Mouse (Mus musculus) frontal cortex, adult (tissue): ENCODE measurements around the gene Nnat.
A peak's percentile ranks its signal among the peaks of the same experiment; 100 is the strongest.
"Not testable (repeated sequence)": the region's sequence is repeated elsewhere in the genome, so short reads cannot be mapped to it uniquely, and the experiment has no call there.

Experiments
- ATAC-seq: cut with Nextera tagmentation; 2 replicates; pipeline ENCODE4 v1.9.2; 2017; ENCODE audit warnings: mild to moderate bottlenecking, moderate library complexity, mixed read lengths; ENCODE audit not compliant: low TSS enrichment

Gene Nnat

GRCm38 (mm10) chr2:157550292-157550691 lies 9.6 kb upstream of the Nnat start:
- no peak for ATAC-seq

GRCm38 (mm10) chr2:157552158-157552886 lies 7.6 kb upstream of the Nnat start:
- ATAC-seq: no peak

- ATAC-seq: no peak
These were observed 3.7 kb upstream of the Nnat start for GRCm38 (mm10) chr2:157556074-157556698.

GRCm38 (mm10) chr2:157558051-157558450 lies 1.8 kb upstream of the Nnat start:
- no peak for ATAC-seq

DNA sequence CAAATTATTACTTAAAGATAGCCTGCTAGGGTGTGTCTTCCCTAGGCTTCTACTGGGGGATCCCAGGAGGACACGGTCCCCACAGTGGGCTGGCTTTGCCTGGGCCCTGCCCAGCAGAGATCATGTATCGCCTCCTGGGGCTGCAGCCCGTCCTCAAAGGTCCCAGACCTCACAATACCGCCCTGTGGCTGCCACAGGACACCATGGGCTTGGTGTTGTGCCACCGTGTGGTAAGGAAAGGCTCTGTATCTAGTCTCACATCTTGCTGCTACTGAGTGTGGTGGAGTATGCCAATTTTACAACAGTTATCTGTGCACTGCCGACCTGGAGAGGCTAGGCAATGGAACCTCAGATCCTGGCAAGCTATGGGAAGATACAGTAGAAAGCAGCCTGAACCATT lies 1.4 kb upstream of the Nnat start:
- no peak for ATAC-seq

GRCm38 (mm10) chr2:157559440-157559839 lies 438 bp upstream of the Nnat start:
- no peak for ATAC-seq

- ATAC-seq: no peak
These were observed 424 bp downstream of the Nnat start for GRCm38 (mm10) chr2:157560302-157560701.

- no peak for ATAC-seq
These were observed 1.4 kb downstream of the Nnat start for GRCm38 (mm10) chr2:157561165-157561836.

DNA sequence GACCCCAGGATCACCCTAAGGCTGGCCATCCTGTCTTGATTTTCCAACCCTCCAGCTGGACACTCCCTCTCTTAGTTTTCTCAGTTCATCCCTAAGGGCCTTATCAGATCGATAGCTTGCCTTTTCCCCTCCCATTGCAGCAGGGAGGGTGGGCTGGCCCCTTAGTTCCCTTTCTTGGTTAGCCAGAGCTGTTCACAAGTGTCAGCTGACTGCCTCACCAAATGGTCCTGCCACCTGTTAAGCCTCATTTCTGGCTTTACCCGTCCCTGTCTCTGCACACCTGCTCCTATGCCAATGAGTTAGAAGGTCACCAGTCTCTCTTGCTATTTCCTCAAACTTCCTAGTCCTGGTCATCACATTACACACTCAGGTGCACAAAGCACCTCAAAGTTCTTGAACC lies 3.2 kb downstream of the Nnat start:
- no peak for ATAC-seq

- no peak for ATAC-seq
These were observed 4.8 kb downstream of the Nnat start for GRCm38 (mm10) chr2:157564723-157565122.

DNA sequence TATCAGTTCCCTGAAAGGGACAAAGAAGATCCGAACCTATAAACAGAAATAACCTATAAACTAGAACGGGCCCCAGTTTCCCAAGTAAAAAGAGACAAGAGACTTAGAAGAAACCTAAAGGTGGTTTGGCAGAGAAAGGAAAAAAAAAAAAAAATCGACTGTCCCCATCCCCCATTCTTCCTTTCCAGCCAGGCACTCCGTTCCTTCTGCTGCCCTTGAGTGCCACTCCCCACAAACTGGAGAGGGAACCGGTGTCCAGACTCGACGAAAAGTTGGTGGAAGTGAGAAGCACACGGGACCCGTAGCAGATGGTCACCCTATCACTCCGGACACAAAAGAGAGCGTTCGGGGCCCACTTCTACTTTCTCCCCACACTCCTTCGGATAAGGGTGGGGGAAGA lies 5.6 kb downstream of the Nnat start:
- no peak for ATAC-seq

DNA sequence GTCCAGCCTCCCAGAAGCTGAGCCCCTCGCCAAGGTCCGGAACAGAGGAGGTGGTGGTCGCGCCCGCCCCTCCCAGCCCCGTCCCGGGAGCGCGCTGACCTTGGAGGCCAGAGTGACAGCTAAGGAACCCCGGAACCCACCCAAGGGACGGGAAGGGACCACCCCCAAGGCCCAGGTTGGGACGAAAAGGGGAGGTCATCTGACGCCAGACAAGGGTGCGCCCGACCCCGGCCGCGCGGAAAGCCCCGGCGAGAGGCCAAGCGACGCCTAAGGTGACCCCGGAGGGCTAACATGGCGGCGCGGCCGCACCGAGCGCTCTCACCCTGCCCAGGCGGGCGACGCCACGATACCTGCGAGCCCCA lies 6.0 kb downstream of the Nnat start:
- ATAC-seq: no peak

GRCm38 (mm10) chr2:157566260-157566952 lies 6.5 kb downstream of the Nnat start:
- peak; percentile 92 for ATAC-seq

DNA sequence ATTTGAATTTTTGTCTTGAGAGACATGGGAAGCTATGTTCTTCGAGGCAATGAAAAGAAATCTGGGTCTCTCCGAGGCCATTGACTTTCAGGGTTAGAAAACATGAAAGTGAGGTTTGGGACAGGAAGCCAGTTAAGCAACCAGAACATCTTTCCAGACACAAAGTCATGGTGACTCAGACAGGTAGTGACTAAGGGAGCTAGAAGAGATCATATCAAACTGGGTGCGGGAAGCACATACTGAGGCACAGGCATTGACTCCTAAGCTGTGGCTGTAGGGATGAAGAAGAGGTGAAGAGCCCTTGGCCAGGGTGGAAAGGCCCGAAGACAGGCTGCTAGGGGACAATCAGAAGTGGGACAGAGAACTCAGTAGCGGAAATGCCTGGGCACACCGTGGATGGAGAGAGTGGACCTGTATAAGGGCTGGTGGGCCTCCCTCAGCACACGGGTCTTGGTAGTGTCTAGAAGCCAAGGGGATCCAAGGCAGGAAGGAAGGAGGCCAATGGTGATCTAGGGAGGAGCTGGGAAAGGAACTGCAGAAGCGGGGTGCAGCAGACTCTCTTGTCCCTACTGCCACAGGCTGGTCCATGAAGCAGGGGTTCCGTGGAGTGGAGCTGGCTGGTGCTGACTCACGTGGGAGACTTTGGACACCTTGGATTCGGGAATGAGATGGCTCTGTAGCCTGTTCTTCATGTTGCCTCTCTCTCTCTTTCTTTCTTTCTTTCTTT lies 7.5 kb downstream of the Nnat start:
- ATAC-seq: no peak

DNA sequence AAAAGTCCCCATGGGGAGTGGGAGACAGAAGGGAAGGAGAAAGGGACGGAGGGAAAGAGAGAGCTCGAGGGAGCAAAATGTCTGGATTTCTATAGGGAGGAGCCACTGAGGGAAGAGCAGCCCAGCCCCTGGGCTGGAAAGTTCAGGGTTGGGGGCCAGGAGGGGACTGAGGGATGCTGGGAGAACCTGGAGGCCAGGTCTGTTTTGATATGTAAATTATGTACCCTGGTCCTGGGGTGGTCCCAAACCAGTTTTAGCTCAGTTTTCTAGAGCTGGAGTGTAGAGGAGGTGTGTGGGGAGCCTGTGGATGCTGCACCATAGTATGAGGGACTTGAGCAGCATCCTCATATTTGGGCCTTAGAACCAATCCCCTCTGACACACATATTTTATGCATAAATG lies 9.0 kb downstream of the Nnat start:
- no peak for ATAC-seq

DNA sequence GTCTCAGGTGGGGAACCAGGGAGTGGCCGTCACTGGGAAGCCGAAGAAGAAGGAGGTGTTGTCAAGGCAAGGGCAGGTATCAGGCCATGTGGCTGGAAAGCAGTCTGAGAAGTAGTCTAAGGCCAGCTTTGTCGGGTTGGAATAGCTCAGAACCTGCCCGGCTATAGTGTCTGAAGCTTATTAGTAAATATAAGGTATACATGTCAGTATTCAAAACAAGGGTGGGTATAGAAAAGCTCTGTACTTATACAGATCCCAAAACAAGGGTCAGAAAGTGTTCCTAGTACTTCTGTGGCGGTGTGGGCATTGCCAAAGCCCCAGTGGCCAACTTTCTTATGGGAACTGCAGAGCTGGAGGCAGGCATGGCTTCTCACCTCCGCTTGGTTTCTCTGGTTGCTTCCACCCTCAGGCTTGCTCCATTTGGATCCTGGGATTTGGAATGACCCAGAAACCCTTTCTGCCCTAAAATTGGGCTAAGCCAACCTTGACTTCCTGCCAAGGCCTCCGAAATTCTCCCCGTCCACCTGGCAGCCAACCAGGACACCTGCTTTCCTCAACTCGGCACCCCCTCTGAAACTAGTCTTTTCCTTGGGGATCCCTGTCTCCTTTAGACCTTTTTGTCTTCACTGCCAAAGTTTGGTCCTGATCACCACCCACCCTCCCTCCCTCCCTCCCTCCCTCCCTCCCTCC lies 10.1 kb downstream of the Nnat start:
- ATAC-seq: no peak

GRCm38 (mm10) chr2:157571224-157571832 lies 11.4 kb downstream of the Nnat start, which contains the start of gene Blcap:
TSS of gene Blcap (minus strand) at chr2:157571274.
- peak; percentile 34; the same call in 1 of the 2 replicates for ATAC-seq

DNA sequence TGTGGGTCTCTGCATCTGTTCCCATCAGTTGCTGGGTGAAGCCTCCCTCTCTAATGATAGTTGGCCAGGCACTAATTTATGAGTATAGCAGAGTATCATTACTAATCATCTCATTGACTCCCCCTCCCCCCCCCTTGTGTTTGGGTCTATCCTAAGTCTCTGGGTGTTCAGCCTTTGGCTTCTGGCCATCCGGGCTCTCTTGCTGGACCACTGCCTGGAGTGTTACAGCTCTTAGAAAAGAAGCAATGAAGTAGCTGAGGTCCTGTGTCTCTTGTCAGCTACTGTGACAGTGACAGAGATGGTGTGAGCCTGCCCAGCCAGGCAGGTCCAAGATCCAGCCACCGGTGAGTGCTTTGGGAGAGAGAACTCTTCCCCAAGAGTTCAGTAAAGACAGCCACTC lies 12.9 kb downstream of the Nnat start:
- ATAC-seq: no peak

DNA sequence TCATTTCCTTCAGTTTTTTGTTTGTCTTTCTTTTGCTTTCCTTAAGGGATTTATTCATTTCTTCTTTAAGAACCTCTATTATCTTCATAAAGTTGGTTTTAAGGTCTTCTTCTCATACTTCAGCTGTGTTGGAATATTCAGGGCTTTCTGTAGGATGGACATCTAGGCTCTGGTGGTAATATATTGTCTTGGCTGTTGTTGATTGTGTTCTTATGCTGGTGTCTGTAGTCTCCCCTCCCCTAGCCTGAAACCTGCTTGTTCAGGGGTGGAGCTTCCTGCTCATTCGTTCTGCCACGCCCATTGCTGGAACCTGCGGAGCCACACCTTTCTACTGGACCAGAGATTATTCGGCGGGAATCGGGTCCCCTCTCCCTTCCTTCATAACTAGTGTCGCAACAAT lies 25.5 kb downstream of the Nnat start:
- ATAC-seq: not testable (repeated sequence)

DNA sequence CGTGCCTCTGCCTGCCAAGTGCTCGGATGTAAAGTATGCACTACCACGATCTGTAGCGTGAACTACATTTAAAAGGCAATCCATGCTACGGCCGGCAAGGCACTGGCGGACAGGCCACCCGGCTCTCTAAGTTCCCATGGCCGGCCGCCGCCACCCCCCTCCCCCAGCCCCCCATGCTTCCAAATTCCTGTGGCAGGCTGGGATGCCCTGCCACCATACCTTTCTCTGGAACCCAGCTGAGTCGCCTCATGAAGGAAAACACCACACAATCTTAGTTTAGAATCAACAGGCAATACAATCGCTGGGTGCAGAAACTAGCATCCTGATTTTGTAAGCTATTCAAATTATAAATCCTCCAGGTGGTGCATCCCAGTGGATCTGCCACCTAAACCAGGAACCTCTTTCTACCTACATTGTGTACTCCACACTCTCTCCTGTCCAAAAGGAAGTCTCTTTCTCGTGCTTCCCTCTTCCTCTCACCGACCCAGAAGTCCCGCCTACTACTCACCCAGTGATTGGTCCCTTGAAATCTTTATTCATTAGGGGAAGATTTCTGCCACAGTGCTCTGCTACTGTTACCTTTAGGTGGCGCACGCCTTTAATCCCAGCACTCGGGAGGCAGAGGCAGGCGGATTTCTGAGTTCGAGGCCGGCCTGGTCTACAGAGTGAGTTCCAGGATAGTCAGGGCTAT lies 37.1 kb downstream of the Nnat start:
- no peak for ATAC-seq
